Mouse (Mus musculus) c-Kit-positive CD71-negative TER-119-negative erythroid progenitor cells, embryonic 14.5 days (primary cell): ENCODE results near the gene Slc13a4.

ENCODE experiments used
- DNase-seq: peaks from one replicate; pipeline ENCODE4 v3.0.0-alpha.2; 2013; ENCODE audit warnings: low read depth

Slc13a4 gene

GRCm38 (mm10) chr6:35302581-35302980 is 5.3 kb downstream of the Slc13a4 start:
- DNase-seq: no peak

GRCm38 (mm10) chr6:35298323-35298722 is 9.6 kb downstream of the Slc13a4 start:
- DNase-seq: no peak

GRCm38 (mm10) chr6:35297516-35298227 is 10.3 kb downstream of the Slc13a4 start:
- no peak for DNase-seq

GRCm38 (mm10) chr6:35297001-35297400 is 10.9 kb downstream of the Slc13a4 start:
- DNase-seq: no peak

- no peak for DNase-seq
Observed at GRCm38 (mm10) chr6:35294964-35295363, 13.0 kb downstream of the Slc13a4 start.

- no peak for DNase-seq
Observed at GRCm38 (mm10) chr6:35289676-35290075, 18.3 kb downstream of the Slc13a4 start.

- no peak for DNase-seq
Observed at GRCm38 (mm10) chr6:35288920-35289319, 19.0 kb downstream of the Slc13a4 start.

GRCm38 (mm10) chr6:35288114-35288761 is 19.7 kb downstream of the Slc13a4 start:
- DNase-seq: no peak

- DNase-seq: no peak
Observed at GRCm38 (mm10) chr6:35279306-35279705, 28.6 kb downstream of the Slc13a4 start.

GRCm38 (mm10) chr6:35277903-35278587 is 29.9 kb downstream of the Slc13a4 start:
- DNase-seq: no peak

GRCm38 (mm10) chr6:35273391-35274082 is 34.4 kb downstream of the Slc13a4 start:
- DNase-seq: no peak

- no peak for DNase-seq
Observed at GRCm38 (mm10) chr6:35271868-35272765, 35.8 kb downstream of the Slc13a4 start.

GRCm38 (mm10) chr6:35271094-35271855 is 36.7 kb downstream of the Slc13a4 start:
- no peak for DNase-seq

- DNase-seq: no peak
Observed at GRCm38 (mm10) chr6:35269643-35270042, 38.3 kb downstream of the Slc13a4 start.

GRCm38 (mm10) chr6:35268711-35269110 is 39.2 kb downstream of the Slc13a4 start:
- DNase-seq: no peak

GRCm38 (mm10) chr6:35265580-35266278 is 42.2 kb downstream of the Slc13a4 start:
- DNase-seq: no peak

- no peak for DNase-seq
Observed at GRCm38 (mm10) chr6:35260531-35260930, 47.4 kb downstream of the Slc13a4 start.

GRCm38 (mm10) chr6:35259526-35259925 is 48.4 kb downstream of the Slc13a4 start:
- no peak for DNase-seq

- no peak for DNase-seq
Observed at GRCm38 (mm10) chr6:35258922-35259321, 49.0 kb downstream of the Slc13a4 start.

- DNase-seq: no peak
Observed at GRCm38 (mm10) chr6:35257626-35258190, 50.2 kb downstream of the Slc13a4 start.
